10 mouse cellular contexts compared by ENCODE assay signal in genomic region chr10:84357997-84358737, GRCm38 (mm10).
DNase-seq lines count a peak whose midpoint lies in the region; ATAC-seq and TF ChIP-seq lines count a peak whose summit lies in the region.
"Had no signal": no experiment of that assay in that cellular context is flagged by ENCODE, and none has a peak within 500 bp of the region (broad histone marks: within the 10 kb centered on the region; RNA-seq: fewer than 3 reads in every experiment).

No protein-coding gene starts in this region.

- H3K4me1 ChIP-seq in embryonic facial prominence, embryonic 14.5 days (ENCODE audit: control insufficient read depth, insufficient read depth, low read length): 0 out of 2 replicates have a peak, but pooled peaks cover 3% of the 10 kb centered on the region
- H3K4me1 ChIP-seq in embryonic facial prominence, embryonic 10.5 days: no peaks in the 10 kb centered on the region
- H3K4me1 ChIP-seq in heart, adult 2 months (ENCODE audit: control insufficient read depth, insufficient read depth, low read length): no peaks in the 10 kb centered on the region
- H3K4me1 ChIP-seq: embryonic facial prominence, embryonic 12.5 days had no signal

- H3K4me2 ChIP-seq in embryonic facial prominence, embryonic 14.5 days (ENCODE audit: low read depth, low read length): no peak overlapping the region
- H3K4me2 ChIP-seq: embryonic facial prominence, embryonic 12.5 days had no signal

- peak; percentile 50; the same call in 1 of the 2 replicates for ATAC-seq in embryonic facial prominence, embryonic 14.5 days (ENCODE audit: low read depth)
- no peak for ATAC-seq in erythroid progenitor cell, adult 5-6 weeks (replicated peaks; ENCODE audit: low FRiP score, poor library complexity, severe bottlenecking)

- no peaks in the 10 kb centered on the region for H3K36me3 ChIP-seq in embryonic facial prominence, embryonic 14.5 days (ENCODE audit: control insufficient read depth, insufficient read depth, low read length)
- no peaks in the 10 kb centered on the region for H3K36me3 ChIP-seq in embryonic facial prominence, embryonic 10.5 days (replicated peaks)
- H3K36me3 ChIP-seq in heart, adult 2 months (ENCODE audit: control insufficient read depth, insufficient read depth, low read length): no peaks in the 10 kb centered on the region
- H3K36me3 ChIP-seq: embryonic facial prominence, embryonic 12.5 days had no signal

- no peak for TF ChIP-seq CTCF in heart, adult 2 months (IDR thresholded peaks at IDR 0.05)

- H3K9me3 ChIP-seq in embryonic facial prominence, embryonic 14.5 days (ENCODE audit: control insufficient read depth, low read length): no peaks in the 10 kb centered on the region
- H3K9me3 ChIP-seq in embryonic facial prominence, embryonic 10.5 days: no peaks in the 10 kb centered on the region
- H3K9me3 ChIP-seq: embryonic facial prominence, embryonic 12.5 days had no signal

- no peaks in the 10 kb centered on the region for H3K27me3 ChIP-seq in embryonic facial prominence, embryonic 14.5 days (replicated peaks; ENCODE audit: control insufficient read depth, insufficient read depth, low read length)
- no peaks in the 10 kb centered on the region; the same call in 1 of the 2 replicates for H3K27me3 ChIP-seq in embryonic facial prominence, embryonic 10.5 days (replicated peaks; ENCODE audit: low read depth, poor library complexity, severe bottlenecking)
- H3K27me3 ChIP-seq in heart, adult 2 months (ENCODE audit: control insufficient read depth, insufficient read depth, low read length): no peaks in the 10 kb centered on the region
- H3K27me3 ChIP-seq: embryonic facial prominence, embryonic 12.5 days had no signal

- H3K79me2 ChIP-seq in heart, adult 2 months (replicated peaks; ENCODE audit: control insufficient read depth, insufficient read depth, low read length): no peaks in the 10 kb centered on the region

- H3K4me3 ChIP-seq in embryonic facial prominence, embryonic 14.5 days (ENCODE audit: low read depth, low read length): no peak overlapping the region
- no peak overlapping the region for H3K4me3 ChIP-seq in embryonic facial prominence, embryonic 10.5 days
- H3K4me3 ChIP-seq in heart, adult 2 months: no peak overlapping the region
- H3K4me3 ChIP-seq: embryonic facial prominence, embryonic 12.5 days had no signal

- TF ChIP-seq EP300 in heart, adult 2 months (IDR thresholded peaks at IDR 0.05; ENCODE audit: insufficient read depth, low read depth, low read length): no peak

- DNase-seq in embryonic facial prominence, embryonic 14.5 days (ENCODE audit: low spot score): peak; percentile 34
- DNase-seq in embryonic facial prominence, embryonic 10.5 days (ENCODE audit: low spot score): no peak
- DNase-seq in cerebellum, postnatal 4 days (ENCODE audit: low spot score in 2 of 2): peak; percentile 43 to 85
- peak; percentile 88 for DNase-seq in layer of hippocampus, adult 9-10 months (ENCODE audit: low spot score)
- DNase-seq in retina, postnatal 7 days (ENCODE audit: low read depth, low spot score): peak; percentile 6
- no peak for DNase-seq in lung, postnatal 25 days (ENCODE audit: low spot score)
- DNase-seq in heart, adult 2 months: no peak
- DNase-seq: lung, adult 2 months had no signal

- H3K27ac ChIP-seq in embryonic facial prominence, embryonic 14.5 days (replicated peaks; ENCODE audit: low read depth, low read length): no peak overlapping the region
- H3K27ac ChIP-seq in embryonic facial prominence, embryonic 10.5 days (replicated peaks): no peak overlapping the region
- no peak overlapping the region for H3K27ac ChIP-seq in heart, adult 2 months
- H3K27ac ChIP-seq: embryonic facial prominence, embryonic 12.5 days had no signal

- WGBS in embryonic facial prominence, embryonic 14.5 days: 66% methylated on average over 4 of the region's 4 CpGs
- WGBS in embryonic facial prominence, embryonic 10.5 days: 72% methylated on average over 4 of the region's 4 CpGs
- 55% methylated on average over 4 of the region's 4 CpGs for WGBS in heart, adult 2 months

- no peak overlapping the region for H3K9ac ChIP-seq in embryonic facial prominence, embryonic 14.5 days (ENCODE audit: low read depth, low read length)
- no peak overlapping the region for H3K9ac ChIP-seq in heart, adult 2 months (ENCODE audit: low read depth, low read length)
- H3K9ac ChIP-seq: embryonic facial prominence, embryonic 12.5 days had no signal

- intact Hi-C loops in heart, adult 2 months (cut with DNase I): no loop called here

- no peak for TF ChIP-seq POLR2A in heart, adult 2 months (IDR thresholded peaks at IDR 0.05; ENCODE audit: insufficient read depth, low read depth, low read length)

Comparison
In these comparisons a context has a peak if more than half of its experiments do, and no peak if none do; other contexts are left out.
1. DNase-seq: peak in embryonic facial prominence, embryonic 14.5 days (single experiment), cerebellum, postnatal 4 days (2 of 2), layer of hippocampus, adult 9-10 months (single experiment) and retina, postnatal 7 days (single experiment); none in embryonic facial prominence, embryonic 10.5 days (single experiment), lung, postnatal 25 days (single experiment) and heart, adult 2 months (0 of 2).